Mouse (Mus musculus): ENCODE results near the gene Cfb. TPM values are rescaled to one million over a fixed set of nuclear protein-coding genes. Genes with fewer than 3 reads are reported as not detected.
"Not testable (repeated sequence)": the region's sequence is repeated elsewhere in the genome, so short reads cannot be mapped to it uniquely, and the experiment has no call there.

Gene Cfb
- polyA plus RNA-seq, 1 experiment from 2014 or later: 0.94 TPM

DNA sequence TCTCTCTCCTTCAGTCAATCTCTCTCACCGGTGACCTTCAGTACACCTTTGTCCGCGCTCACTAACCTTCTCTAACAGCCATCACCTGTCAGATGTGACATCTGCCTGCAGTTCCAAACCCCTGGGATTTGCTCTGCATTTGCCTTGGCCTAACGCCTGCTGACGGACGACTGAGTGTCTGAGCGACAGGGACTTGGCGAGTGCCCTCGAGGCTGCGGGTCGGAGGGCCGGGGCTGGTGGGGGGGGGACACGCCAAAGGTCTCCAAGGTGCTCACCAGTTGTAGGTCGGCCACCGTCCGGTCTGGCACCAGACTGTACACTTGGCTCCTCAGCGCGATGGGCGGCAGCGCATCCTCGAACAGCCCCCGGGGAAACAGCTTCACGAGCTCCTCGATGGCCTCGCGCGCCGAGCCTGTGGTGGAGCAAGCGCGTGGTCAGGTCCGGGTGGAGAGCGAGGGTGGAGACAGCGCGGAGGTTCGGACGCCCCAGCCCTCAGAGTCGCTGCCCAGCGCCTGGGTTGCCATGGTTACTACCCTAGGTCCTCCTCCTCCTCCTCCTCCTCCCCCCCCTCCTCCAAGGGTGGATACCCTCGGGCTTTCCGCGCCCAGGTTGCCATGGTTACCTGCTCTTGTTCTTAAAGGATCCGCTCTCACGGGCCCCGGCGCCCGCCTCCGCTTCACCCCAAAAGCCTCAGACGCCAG, 26.0 kb downstream of the Cfb start:
- Histone ChIP-seq H3K27ac (ENCODE audit: low read depth, low read length) (peak overlapping the region; percentile 76), H3K27me3 (replicated peaks; ENCODE audit: control insufficient read depth, insufficient read depth, low read length) (no peaks in the 10 kb centered on the region), H3K4me3 (ENCODE audit: low read depth, low read length) (peak overlapping the region; percentile 73), H3K9ac (ENCODE audit: low read length) (peak overlapping the region; percentile 80), H3K9me3 (replicated peaks; ENCODE audit: control insufficient read depth, low read length) (no peaks in the 10 kb centered on the region), H3K36me3 (ENCODE audit: control insufficient read depth, insufficient read depth, low read length) (peaks cover 40% of the 10 kb centered on the region), H3K4me1 (ENCODE audit: control insufficient read depth, insufficient read depth, low read length) (peaks cover 13% of the 10 kb centered on the region), H3K4me2 (ENCODE audit: low read length) (peak overlapping the region; percentile 99)
- peak; percentile 81 for ATAC-seq
- no peak for DNase-seq (ENCODE audit: low spot score)
- whole genome bisulfite sequencing: 4% methylated on average over 47 of the region's 48 CpGs

DNA sequence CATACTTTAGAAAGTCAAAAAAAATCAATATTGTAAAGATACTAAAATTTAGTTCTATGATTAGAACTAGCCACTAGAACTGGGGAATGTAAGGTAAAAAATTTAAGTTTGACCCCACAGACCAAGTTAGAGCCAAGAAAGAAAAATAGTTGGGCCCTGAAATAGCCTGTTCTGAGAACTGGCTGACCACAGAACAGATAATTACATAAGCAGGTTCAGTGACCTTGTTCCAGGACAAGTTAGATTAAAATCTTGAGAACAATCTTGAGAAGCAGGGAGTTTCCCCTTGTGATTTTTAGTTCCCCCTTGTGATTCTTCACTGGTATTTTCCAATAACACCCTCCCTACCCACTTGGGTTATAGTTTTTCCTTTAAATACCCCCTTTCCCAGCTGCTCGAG, 31.5 kb downstream of the Cfb start:
- H3K27ac ChIP-seq (ENCODE audit: low read depth, low read length); H3K9me3 ChIP-seq (replicated peaks; ENCODE audit: control insufficient read depth, low read length); H3K9ac ChIP-seq (ENCODE audit: low read length); ATAC-seq; H3K27me3 ChIP-seq (replicated peaks; ENCODE audit: control insufficient read depth, insufficient read depth, low read length); H3K4me3 ChIP-seq (ENCODE audit: low read depth, low read length); H3K4me2 ChIP-seq (ENCODE audit: low read length); DNase-seq (ENCODE audit: low spot score); H3K4me1 ChIP-seq (ENCODE audit: control insufficient read depth, insufficient read depth, low read length): not testable (repeated sequence)
- peaks cover 46% of the 10 kb centered on the region for H3K36me3 ChIP-seq (ENCODE audit: control insufficient read depth, insufficient read depth, low read length)
- WGBS: 94% methylated on average over 1 of the region's 1 CpGs

DNA sequence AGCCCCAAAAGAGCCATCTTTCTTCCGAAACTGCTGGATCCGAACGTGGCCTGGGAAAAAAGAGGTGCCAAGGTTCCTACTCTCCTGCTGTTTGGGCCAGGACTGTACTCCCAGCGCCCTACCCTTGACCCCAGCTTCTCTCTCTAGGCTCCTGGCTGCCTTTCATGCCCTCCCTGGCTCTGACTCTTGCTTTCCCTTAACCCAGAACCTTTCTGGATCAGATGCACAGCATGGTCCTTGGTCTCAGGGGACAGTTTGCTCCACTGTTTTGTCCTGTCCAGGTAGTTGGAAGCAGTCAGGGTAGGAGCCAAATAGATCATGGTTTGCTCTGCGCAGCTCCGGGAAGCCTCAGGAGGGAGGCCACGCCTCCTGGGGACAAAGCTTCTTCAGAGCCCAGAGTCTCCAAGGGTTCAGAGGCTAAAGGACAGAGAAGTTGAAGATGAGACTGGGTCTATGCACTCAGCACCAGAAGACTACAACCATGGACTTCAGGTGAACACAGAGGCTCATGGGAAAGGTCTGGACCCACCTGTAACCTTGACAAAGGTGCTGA, 47.4 kb downstream of the Cfb start:
- Histone ChIP-seq H3K4me2 (ENCODE audit: low read length) (no peak overlapping the region), H3K9me3 (replicated peaks; ENCODE audit: control insufficient read depth, low read length) (no peaks in the 10 kb centered on the region), H3K9ac (ENCODE audit: low read length) (no peak overlapping the region), H3K27me3 (replicated peaks; ENCODE audit: control insufficient read depth, insufficient read depth, low read length) (no peaks in the 10 kb centered on the region), H3K27ac (ENCODE audit: low read depth, low read length) (no peak overlapping the region), H3K4me3 (ENCODE audit: low read depth, low read length) (no peak overlapping the region), H3K36me3 (ENCODE audit: control insufficient read depth, insufficient read depth, low read length) (no peaks in the 10 kb centered on the region), H3K4me1 (ENCODE audit: control insufficient read depth, insufficient read depth, low read length) (no peaks in the 10 kb centered on the region)
- ATAC-seq (no peak), DNase-seq (ENCODE audit: low spot score) (no peak)
- 80% methylated on average over 7 of the region's 7 CpGs for WGBS

DNA sequence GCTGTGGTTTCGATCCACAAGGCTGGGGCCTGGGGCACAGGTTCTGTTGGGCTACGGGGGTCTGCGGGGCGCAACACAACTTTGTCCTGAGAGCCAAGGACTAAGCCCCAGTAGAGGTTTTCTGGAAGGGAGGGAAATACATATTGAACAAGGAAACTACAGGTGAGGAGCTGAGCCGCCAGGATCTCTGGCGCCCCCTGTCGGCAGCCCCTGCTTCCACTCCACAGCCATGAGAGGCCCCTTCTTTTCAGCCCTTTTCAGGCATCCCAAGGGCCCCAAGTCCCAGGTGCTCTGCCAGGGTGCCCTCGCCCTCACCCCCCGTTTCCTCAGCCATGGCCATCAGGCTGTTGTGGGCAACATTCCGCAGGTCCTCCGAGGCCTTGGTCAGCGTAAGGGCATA, 48.6 kb downstream of the Cfb start:
- not testable (repeated sequence) for H3K36me3 ChIP-seq (ENCODE audit: control insufficient read depth, insufficient read depth, low read length); H3K27ac ChIP-seq (ENCODE audit: low read depth, low read length); H3K4me3 ChIP-seq (ENCODE audit: low read depth, low read length); H3K9me3 ChIP-seq (replicated peaks; ENCODE audit: control insufficient read depth, low read length); H3K9ac ChIP-seq (ENCODE audit: low read length); H3K27me3 ChIP-seq (replicated peaks; ENCODE audit: control insufficient read depth, insufficient read depth, low read length); H3K4me1 ChIP-seq (ENCODE audit: control insufficient read depth, insufficient read depth, low read length); DNase-seq (ENCODE audit: low spot score); ATAC-seq; H3K4me2 ChIP-seq (ENCODE audit: low read length)
- WGBS: 56% methylated on average over 12 of the region's 12 CpGs

DNA sequence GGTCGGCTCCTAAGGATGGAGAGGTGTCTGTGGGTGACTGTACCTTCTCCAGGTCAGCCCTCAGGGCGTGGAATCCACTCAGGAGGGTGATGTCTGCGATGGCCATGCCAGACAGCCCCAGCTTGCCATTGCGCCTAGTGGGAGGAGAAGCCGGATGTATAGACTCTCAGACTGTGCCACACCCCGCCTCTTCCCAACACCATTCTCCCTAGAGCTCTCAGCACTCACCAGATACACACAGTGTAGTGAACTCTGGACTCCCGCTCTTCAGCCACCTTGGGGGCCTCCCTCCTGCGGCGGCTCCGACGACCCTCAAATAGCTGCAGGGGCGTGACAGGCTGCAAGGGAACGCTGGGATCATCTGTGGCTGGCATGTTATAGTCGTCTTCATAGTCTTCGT, 51.0 kb downstream of the Cfb start:
- DNase-seq (ENCODE audit: low spot score): no peak
- H3K4me3 ChIP-seq (ENCODE audit: low read depth, low read length): no peak overlapping the region
- no peak overlapping the region for H3K9ac ChIP-seq (ENCODE audit: low read length)
- ATAC-seq: no peak
- no peaks in the 10 kb centered on the region for H3K36me3 ChIP-seq (ENCODE audit: control insufficient read depth, insufficient read depth, low read length)
- no peaks in the 10 kb centered on the region for H3K4me1 ChIP-seq (ENCODE audit: control insufficient read depth, insufficient read depth, low read length)
- H3K4me2 ChIP-seq (ENCODE audit: low read length): no peak overlapping the region
- H3K27ac ChIP-seq (ENCODE audit: low read depth, low read length): no peak overlapping the region
- H3K9me3 ChIP-seq (replicated peaks; ENCODE audit: control insufficient read depth, low read length): no peaks in the 10 kb centered on the region
- WGBS: 78% methylated on average over 15 of the region's 15 CpGs
- no peaks in the 10 kb centered on the region for H3K27me3 ChIP-seq (replicated peaks; ENCODE audit: control insufficient read depth, insufficient read depth, low read length)

DNA sequence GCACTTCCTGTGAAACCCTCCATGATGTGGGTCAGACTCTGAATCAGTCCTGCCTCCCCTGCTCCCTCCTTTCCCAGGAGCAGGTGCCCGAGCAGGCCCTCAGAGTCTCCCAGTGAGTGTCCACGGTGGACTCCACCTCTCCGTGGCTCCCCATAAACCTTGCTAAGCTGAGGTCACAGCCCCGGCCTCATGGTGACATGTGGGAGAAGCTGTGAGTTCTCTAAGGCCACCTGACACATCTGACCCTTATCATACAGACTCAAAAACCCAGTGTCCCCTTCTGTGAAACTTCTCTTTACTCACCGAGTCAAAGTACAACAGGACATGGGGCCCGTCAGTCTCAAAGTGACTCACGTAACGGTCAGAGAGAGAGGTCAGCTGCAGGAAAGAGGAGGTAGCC, 51.5 kb downstream of the Cfb start:
- not testable (repeated sequence) for H3K27ac ChIP-seq (ENCODE audit: low read depth, low read length); H3K9ac ChIP-seq (ENCODE audit: low read length); H3K4me1 ChIP-seq (ENCODE audit: control insufficient read depth, insufficient read depth, low read length); H3K4me3 ChIP-seq (ENCODE audit: low read depth, low read length); H3K9me3 ChIP-seq (replicated peaks; ENCODE audit: control insufficient read depth, low read length); ATAC-seq; H3K27me3 ChIP-seq (replicated peaks; ENCODE audit: control insufficient read depth, insufficient read depth, low read length); H3K4me2 ChIP-seq (ENCODE audit: low read length); DNase-seq (ENCODE audit: low spot score); H3K36me3 ChIP-seq (ENCODE audit: control insufficient read depth, insufficient read depth, low read length)
- WGBS: 80% methylated on average over 6 of the region's 8 CpGs

DNA sequence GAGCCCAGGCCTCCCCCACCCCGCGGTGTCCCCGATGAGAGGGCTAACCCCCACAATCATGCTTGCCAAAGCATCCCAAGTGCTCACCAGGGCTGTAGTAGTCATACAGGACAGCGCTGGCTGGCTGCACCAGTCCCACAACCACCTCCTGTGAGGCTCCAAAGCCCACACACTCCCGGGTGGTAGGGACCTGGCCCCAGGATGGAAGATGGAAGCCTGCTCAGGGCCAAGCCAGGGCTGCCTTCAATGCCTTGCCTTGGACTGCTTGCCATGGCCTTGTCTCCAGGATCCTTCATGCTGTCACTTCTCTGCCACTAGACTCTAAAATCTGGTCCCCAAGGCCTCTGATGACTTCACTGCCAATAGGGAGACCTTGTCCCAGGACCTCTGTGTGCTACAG, 51.9 kb downstream of the Cfb start:
- H3K4me3 ChIP-seq (ENCODE audit: low read depth, low read length); H3K4me1 ChIP-seq (ENCODE audit: control insufficient read depth, insufficient read depth, low read length); DNase-seq (ENCODE audit: low spot score); H3K36me3 ChIP-seq (ENCODE audit: control insufficient read depth, insufficient read depth, low read length); H3K4me2 ChIP-seq (ENCODE audit: low read length); H3K9me3 ChIP-seq (replicated peaks; ENCODE audit: control insufficient read depth, low read length); H3K27ac ChIP-seq (ENCODE audit: low read depth, low read length); ATAC-seq; H3K9ac ChIP-seq (ENCODE audit: low read length); H3K27me3 ChIP-seq (replicated peaks; ENCODE audit: control insufficient read depth, insufficient read depth, low read length): not testable (repeated sequence)
- WGBS: 87% methylated on average over 5 of the region's 5 CpGs

DNA sequence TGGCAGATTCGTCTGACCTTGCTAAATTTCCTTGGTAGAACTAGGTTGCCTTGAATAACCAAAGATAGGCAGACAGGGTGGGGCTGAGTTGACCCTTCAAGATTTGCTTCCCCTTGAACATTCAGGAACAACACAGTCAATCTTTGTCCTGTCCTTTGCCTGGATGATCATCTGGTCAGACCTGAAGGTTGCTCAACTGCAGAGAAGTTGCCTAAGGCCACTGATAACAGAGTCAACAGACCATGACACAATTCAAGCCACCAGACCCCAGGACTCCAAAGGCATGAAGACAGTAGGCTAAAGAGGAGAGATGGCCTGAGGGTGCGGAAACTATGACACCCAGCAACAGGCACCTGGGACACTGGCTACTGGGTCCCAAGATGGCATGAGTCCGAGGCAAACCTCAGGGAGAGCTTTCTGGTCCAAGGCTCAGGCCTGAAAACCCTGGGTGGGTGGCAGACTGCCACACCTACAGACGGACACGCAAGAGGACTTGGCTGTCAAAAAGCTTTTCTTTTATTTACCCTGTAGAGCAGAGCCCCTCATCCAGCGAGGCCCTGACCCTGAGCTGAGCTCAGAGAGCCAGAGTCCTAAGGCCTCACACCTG, 53.6 kb downstream of the Cfb start:
- Histone ChIP-seq H3K4me2 (ENCODE audit: low read length) (no peak overlapping the region), H3K4me1 (ENCODE audit: control insufficient read depth, insufficient read depth, low read length) (no peaks in the 10 kb centered on the region), H3K9ac (ENCODE audit: low read length) (no peak overlapping the region), H3K27me3 (replicated peaks; ENCODE audit: control insufficient read depth, insufficient read depth, low read length) (no peaks in the 10 kb centered on the region), H3K36me3 (ENCODE audit: control insufficient read depth, insufficient read depth, low read length) (no peaks in the 10 kb centered on the region), H3K4me3 (ENCODE audit: low read depth, low read length) (no peak overlapping the region), H3K27ac (ENCODE audit: low read depth, low read length) (no peak overlapping the region), H3K9me3 (replicated peaks; ENCODE audit: control insufficient read depth, low read length) (no peaks in the 10 kb centered on the region)
- ATAC-seq (no peak), DNase-seq (ENCODE audit: low spot score) (no peak)
- WGBS: 84% methylated on average over 6 of the region's 6 CpGs

DNA sequence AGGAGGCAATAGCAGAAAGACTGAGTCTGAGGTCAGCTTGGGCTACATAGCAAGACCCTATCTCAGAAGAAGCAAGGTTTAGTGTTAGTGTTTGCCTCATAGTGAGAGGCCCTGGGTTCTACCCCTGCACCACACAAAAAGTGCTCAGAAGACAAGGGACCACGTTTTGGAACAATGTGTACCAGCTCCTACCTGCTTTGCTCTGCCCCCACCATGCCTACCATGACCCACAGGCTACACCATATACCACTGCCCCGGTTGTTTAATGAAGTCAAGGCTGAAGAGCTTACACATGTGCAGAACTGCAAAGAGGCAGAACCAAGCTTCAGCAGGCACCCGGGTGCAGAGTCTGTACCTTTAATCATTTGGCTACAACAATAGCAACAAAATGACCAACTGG, 55.1 kb downstream of the Cfb start:
- no peaks in the 10 kb centered on the region for H3K9me3 ChIP-seq (replicated peaks; ENCODE audit: control insufficient read depth, low read length)
- no peaks in the 10 kb centered on the region for H3K27me3 ChIP-seq (replicated peaks; ENCODE audit: control insufficient read depth, insufficient read depth, low read length)
- ATAC-seq (no peak), DNase-seq (ENCODE audit: low spot score) (no peak)
- no peak overlapping the region for H3K4me2 ChIP-seq (ENCODE audit: low read length)
- H3K27ac ChIP-seq (ENCODE audit: low read depth, low read length): no peak overlapping the region
- H3K4me1 ChIP-seq (ENCODE audit: control insufficient read depth, insufficient read depth, low read length): no peaks in the 10 kb centered on the region
- H3K9ac ChIP-seq (ENCODE audit: low read length): no peak overlapping the region
- no peaks in the 10 kb centered on the region for H3K36me3 ChIP-seq (ENCODE audit: control insufficient read depth, insufficient read depth, low read length)
- no peak overlapping the region for H3K4me3 ChIP-seq (ENCODE audit: low read depth, low read length)
- WGBS: 69% methylated on average over 3 of the region's 3 CpGs
